Mouse (Mus musculus) thymus, adult 18-20 months (tissue): Measurements from ENCODE around the gene Adam33.
"Not testable (repeated sequence)": the region's sequence is repeated elsewhere in the genome, so short reads cannot be mapped to it uniquely, and the experiment has no call there.

Source experiments
- DNase-seq, 2 experiments: peaks; one replicate each; pipeline ENCODE4 v3.0.0; 2022; ENCODE audit warnings: mixed read lengths in 2 of 2

Adam33 gene

GRCm38 (mm10) chr2:131063404-131063864, at the start of gene Adam33:
TSS of gene Adam33 (minus strand) at chr2:131063814.
- no peak for DNase-seq

- no peak for DNase-seq
Measured at GRCm38 (mm10) chr2:131105989-131106388, 42.4 kb upstream of the Adam33 start.

GRCm38 (mm10) chr2:131105061-131105460, 41.4 kb upstream of the Adam33 start:
- not testable (repeated sequence) for DNase-seq

GRCm38 (mm10) chr2:131104021-131104420, 40.4 kb upstream of the Adam33 start:
- DNase-seq: no peak

GRCm38 (mm10) chr2:131101530-131101929, 37.9 kb upstream of the Adam33 start:
- DNase-seq: no peak

GRCm38 (mm10) chr2:131097087-131097486, 33.5 kb upstream of the Adam33 start:
- no peak for DNase-seq

- DNase-seq: peak in 1 of 2 experiments; percentile 12
Measured at GRCm38 (mm10) chr2:131096101-131096795, 32.6 kb upstream of the Adam33 start.

- peak; percentile 28 to 42 for DNase-seq
Measured at GRCm38 (mm10) chr2:131094823-131095222, 31.2 kb upstream of the Adam33 start.

GRCm38 (mm10) chr2:131093577-131093976, 30.0 kb upstream of the Adam33 start:
- DNase-seq: no peak

- no peak for DNase-seq
Measured at GRCm38 (mm10) chr2:131090852-131091251, 27.2 kb upstream of the Adam33 start.

GRCm38 (mm10) chr2:131089634-131090033, 26.0 kb upstream of the Adam33 start:
- no peak for DNase-seq

- no peak for DNase-seq
Measured at GRCm38 (mm10) chr2:131088581-131088980, 25.0 kb upstream of the Adam33 start.

- DNase-seq: no peak
Measured at GRCm38 (mm10) chr2:131086667-131087390, 23.2 kb upstream of the Adam33 start, which contains the start of gene Siglec1. TSS of gene Siglec1 (minus strand) at chr2:131086765.

GRCm38 (mm10) chr2:131084206-131084605, 20.6 kb upstream of the Adam33 start:
- no peak for DNase-seq

GRCm38 (mm10) chr2:131080507-131080906, 16.9 kb upstream of the Adam33 start:
- no peak for DNase-seq

- DNase-seq: no peak
Measured at GRCm38 (mm10) chr2:131072536-131072935, 8.9 kb upstream of the Adam33 start.

GRCm38 (mm10) chr2:131067481-131067880, 3.9 kb upstream of the Adam33 start:
- DNase-seq: no peak

GRCm38 (mm10) chr2:131066342-131066741, 2.7 kb upstream of the Adam33 start:
- DNase-seq: no peak

GRCm38 (mm10) chr2:131061607-131062006, 2.0 kb downstream of the Adam33 start:
- DNase-seq: no peak

- DNase-seq: no peak
Measured at GRCm38 (mm10) chr2:131060784-131061183, 2.8 kb downstream of the Adam33 start.

- DNase-seq: no peak
Measured at GRCm38 (mm10) chr2:131059781-131060540, 3.7 kb downstream of the Adam33 start.

- no peak for DNase-seq
Measured at GRCm38 (mm10) chr2:131059377-131059776, 4.2 kb downstream of the Adam33 start.

GRCm38 (mm10) chr2:131058672-131059071, 4.9 kb downstream of the Adam33 start:
- no peak for DNase-seq
